Mouse (Mus musculus) spleen, embryonic (tissue): ENCODE data around the gene Arid1b.

Source experiments
- CTCF ChIA-PET: fragments of 350-600 bp; sonication (Branson Sonifier 250); formaldehyde crosslinking; loops from one replicate; lab custom pipeline; 2022; lab: Charles Lee

Gene Arid1b

GRCm38 (mm10) chr17:5395454-5396205 lies 401.5 kb downstream of the Arid1b start:
- CTCF ChIA-PET, result interaction anchor here (0.5 to 0.6 kb wide), 2 partner anchors 41 to 614 kb away, joined by 3 to 5 read pairs; no protein-coding TSS in a partner anchor

DNA sequence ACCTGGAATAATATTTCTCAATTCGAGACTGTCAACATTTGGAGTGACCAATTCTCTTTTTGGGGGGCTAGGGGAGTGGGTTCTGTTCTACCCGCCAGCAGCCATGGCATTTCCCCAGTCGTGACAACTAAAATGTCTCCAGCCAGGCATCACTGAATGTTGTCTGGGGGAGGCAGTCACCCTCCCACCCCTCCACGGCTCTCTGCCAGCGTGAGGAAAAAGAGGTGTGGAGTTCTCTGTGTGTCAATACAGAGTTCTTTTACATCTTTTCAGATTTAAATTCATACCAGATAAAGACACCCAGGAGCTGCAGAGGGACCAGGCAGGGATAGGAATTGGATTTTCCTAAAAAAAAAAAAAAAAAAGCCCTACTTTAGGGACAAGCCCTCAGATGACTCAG lies 402.1 kb downstream of the Arid1b start:
- CTCF ChIA-PET, result interaction anchor here (0.6 kb wide), 1 partner anchor 42 kb away, joined by 5 read pairs; no protein-coding TSS in a partner anchor
